Mouse (Mus musculus): ENCODE results near the gene Sept9.

DNA sequence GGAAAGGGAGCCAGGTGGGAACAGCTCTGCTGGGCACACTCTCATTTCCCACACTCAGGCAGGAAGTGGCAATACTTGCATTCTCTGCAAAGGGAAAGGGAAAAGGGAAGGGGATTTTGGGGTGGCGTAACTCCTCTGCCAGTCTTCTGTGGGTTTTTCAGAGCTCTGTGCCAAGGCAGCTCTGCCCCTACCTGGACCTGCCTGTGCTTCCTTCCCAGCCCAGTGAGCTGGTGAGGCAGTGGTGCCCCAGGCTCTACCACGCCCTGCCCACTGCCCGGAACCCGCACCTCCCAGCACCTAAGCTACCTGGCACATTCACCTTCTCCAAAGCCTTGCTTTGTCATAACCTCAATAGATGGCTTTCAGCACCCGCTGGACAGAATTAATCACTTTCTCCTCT, 1.3 kb upstream of the Sept9 start:
- TF ChIP-seq CTCF (IDR thresholded peaks at IDR 0.05; ENCODE audit: extremely low read depth, insufficient read depth, insufficient read length, insufficient replicate concordance) (no peak), POLR2A (IDR thresholded peaks at IDR 0.05; ENCODE audit: low read depth, low read length) (no peak)
